Mouse (Mus musculus): Measurements from ENCODE around the gene Serinc5. TPM values are rescaled to one million over a fixed set of nuclear protein-coding genes. Genes with fewer than 3 reads are reported as not detected.

Serinc5 gene
- total RNA-seq, 2 experiments from 2014 or later = 67.1 to 72.1 TPM

GRCm38 (mm10) chr13:92753676-92754075, 142.8 kb downstream of the Serinc5 start:
- DNase-seq (ENCODE audit: low spot score in 2 of 2) = no peak
- TF ChIP-seq CTCF (conservative IDR thresholded peaks at IDR 0.05) = no peak
- Histone ChIP-seq H3K4me3 (no peak overlapping the region), H3K27ac (no peak overlapping the region)

- TF ChIP-seq CTCF (conservative IDR thresholded peaks at IDR 0.05) = no peak
- no peak for DNase-seq (ENCODE audit: low spot score in 2 of 2)
- Histone ChIP-seq H3K4me3 (no peak overlapping the region), H3K27ac (no peak overlapping the region)
Measured at GRCm38 (mm10) chr13:92755036-92755435, 144.1 kb downstream of the Serinc5 start.

GRCm38 (mm10) chr13:92757972-92758585, 147.2 kb downstream of the Serinc5 start:
- DNase-seq (ENCODE audit: low spot score in 2 of 2) = no peak
- no peak for TF ChIP-seq CTCF (conservative IDR thresholded peaks at IDR 0.05)

GRCm38 (mm10) chr13:92759096-92759495, 148.2 kb downstream of the Serinc5 start:
- TF ChIP-seq CTCF (conservative IDR thresholded peaks at IDR 0.05) = no peak
- Histone ChIP-seq H3K4me3 (no peak overlapping the region), H3K27ac (no peak overlapping the region)
- no peak for DNase-seq (ENCODE audit: low spot score in 2 of 2)

More at GRCm38 (mm10) chr13:92757972-92758585, 147.2 kb downstream of the Serinc5 start:
- Histone ChIP-seq H3K27ac (no peak overlapping the region), H3K4me3 (no peak overlapping the region)

- peak in 1 of 2 experiments; percentile 74 for DNase-seq (ENCODE audit: low spot score in 2 of 2)
- H3K4me3 ChIP-seq = no peak overlapping the region
- H3K27ac ChIP-seq = peak overlapping the region; percentile 74
- no peak for TF ChIP-seq CTCF (conservative IDR thresholded peaks at IDR 0.05)
Measured at GRCm38 (mm10) chr13:92760519-92760918, 149.6 kb downstream of the Serinc5 start.

Other genes starting within 250 kb of the Serinc5 start
- 10 to 100 TPM; 12.7 to 14.0 TPM for gene Ankrd34b, start 185.2 kb upstream of the Serinc5 start, total RNA-seq (2021)
- 10 to 100 TPM in 1 of 2 experiments, 1 to 10 TPM in 1; 8.8 to 10.7 TPM for gene Fam151b, start 127.1 kb upstream of the Serinc5 start, total RNA-seq (2021)
- 10 to 100 TPM; 16.9 to 21.0 TPM for gene Zfyve16, start 80.2 kb upstream of the Serinc5 start, total RNA-seq (2021)
- gene Spz1, start 34.9 kb upstream of the Serinc5 start, total RNA-seq (2021) = not detected
- gene Thbs4, start 183.7 kb downstream of the Serinc5 start, total RNA-seq (2021) = 10 to 100 TPM; 22.2 to 23.5 TPM
- 10 to 100 TPM; 30.2 to 34.4 TPM for gene Mtx3, start 233.7 kb downstream of the Serinc5 start, total RNA-seq (2021)

Measured in layer of hippocampus, adult 2 months (tissue).